Mouse (Mus musculus): ENCODE data around the gene Tle4.

- no peak for TF ChIP-seq CTCF (IDR thresholded peaks at IDR 0.05; ENCODE audit: low read depth)
- TF ChIP-seq EP300 (IDR thresholded peaks at IDR 0.05; ENCODE audit: low read depth), result no peak
Measured at GRCm38 (mm10) chr19:14451329-14451728, 146.5 kb downstream of the Tle4 start.

Data from heart, postnatal 0 days (tissue).